Mouse (Mus musculus): ENCODE measurements at regions not wholly inside any gene's neighbourhood (a gene's known extent, or its start where the extent isn't known, plus 50 kb on each side); places are given as distances from the start of the nearest gene placed in this dataset.

GRCm38 (mm10) chr2:12614345-12614744, 195.1 kb upstream of the Mindy3 start:
- TF ChIP-seq CTCF (IDR thresholded peaks at IDR 0.05; ENCODE audit: extremely low read depth, insufficient read length, insufficient replicate concordance, low read depth, low read length) (no peak), POLR2A (IDR thresholded peaks at IDR 0.05; ENCODE audit: low read depth, low read length) (no peak)

All from small intestine, adult 2 months (tissue).